Mouse (Mus musculus) gastrocnemius, postnatal 14 days (tissue): ENCODE results near the gene Hist1h2ad. TPM values are rescaled to one million over a fixed set of nuclear protein-coding genes. Genes with fewer than 3 reads are reported as not detected.
"Not testable (repeated sequence)": the region's sequence is repeated elsewhere in the genome, so short reads cannot be mapped to it uniquely, and the experiment has no call there.

Experiments
- DNase-seq: peaks from one replicate; pipeline ENCODE4 v3.0.0; 2021; ENCODE audit warnings: mixed read lengths
- intact Hi-C: fragments of 180-260 bp; cut with DNase I; formaldehyde crosslinking; loops from one replicate; pipeline ENCODE4 v1.15.1; 2025; ENCODE audit warnings: low total_unique reads
- long read RNA-seq, 2 experiments: library from polyadenylated mRNA; stranded (forward); transcript quantifications; one replicate each; pipeline ENCODE4 v2.0.0; 2021
- total RNA-seq, 2 experiments: library from RNA; stranded (reverse); gene quantifications; 2 replicates each; pipeline ENCODE4 v1.2.3; 2021

Hist1h2ad gene
- 10 to 100 TPM; 13.9 to 14.8 TPM for total RNA-seq
- long read RNA-seq, experiment 1, result 0 reads
- long read RNA-seq, experiment 2, result 0 reads

- intact Hi-C loops, result not testable (repeated sequence)
- peak; percentile 86 for DNase-seq
Measured at GRCm38 (mm10) chr13:23573898-23574524, at the start of gene Hist1h2ad, which contains the start of gene Hist1h2bf. Gene Hist1h2ad, plus strand, starts transcription at chr13:23574381. Gene Hist1h2bf, minus strand, starts transcription at chr13:23574196.

- DNase-seq, result peak; percentile 70
- intact Hi-C loops, result loop anchor here (10.0 kb wide), 1 partner anchor 1500 kb away; no protein-coding TSS in a partner anchor
Measured at GRCm38 (mm10) chr13:23524654-23525053, 49.5 kb upstream of the Hist1h2ad start.

- intact Hi-C loops, result loop anchor here (10.0 kb wide), 1 partner anchor 1501 kb away; no protein-coding TSS in a partner anchor
Measured at GRCm38 (mm10) chr13:23525901-23526300, 48.3 kb upstream of the Hist1h2ad start.

GRCm38 (mm10) chr13:23526312-23526711 lies 47.9 kb upstream of the Hist1h2ad start:
- peak; percentile 81 for DNase-seq
- intact Hi-C loops, result loop anchor here (10.0 kb wide), 1 partner anchor 1502 kb away; no protein-coding TSS in a partner anchor

More at GRCm38 (mm10) chr13:23525901-23526300, 48.3 kb upstream of the Hist1h2ad start:
- no peak for DNase-seq

GRCm38 (mm10) chr13:23529005-23529404 lies 45.2 kb upstream of the Hist1h2ad start:
- intact Hi-C loops, result loop anchor here (10.0 kb wide), 1 partner anchor 1504 kb away; no protein-coding TSS in a partner anchor

GRCm38 (mm10) chr13:23529480-23530165 lies 44.6 kb upstream of the Hist1h2ad start:
- intact Hi-C loops, result loop anchor here (10.0 kb wide), 1 partner anchor 1505 kb away; no protein-coding TSS in a partner anchor
- DNase-seq, result no peak

More at GRCm38 (mm10) chr13:23529005-23529404, 45.2 kb upstream of the Hist1h2ad start:
- no peak for DNase-seq

GRCm38 (mm10) chr13:23530181-23530900 lies 43.8 kb upstream of the Hist1h2ad start:
- intact Hi-C loops, result no loop called here
- peak; percentile 28 for DNase-seq

- intact Hi-C loops, result no loop called here
- DNase-seq, result peak; percentile 91
Measured at GRCm38 (mm10) chr13:23530901-23531875, 43.0 kb upstream of the Hist1h2ad start, which contains the start of gene Hist1h4h. Gene Hist1h4h, plus strand, starts transcription at chr13:23531050.

GRCm38 (mm10) chr13:23532262-23533075 lies 41.7 kb upstream of the Hist1h2ad start:
- intact Hi-C loops, result no loop called here
- no peak for DNase-seq

GRCm38 (mm10) chr13:23533560-23534367 lies 40.4 kb upstream of the Hist1h2ad start, which contains the start of gene Hist1h2af:
Gene Hist1h2af, plus strand, starts transcription at chr13:23533906.
- intact Hi-C loops, result not testable (repeated sequence)
- peak; percentile 36 for DNase-seq

GRCm38 (mm10) chr13:23534368-23535131 lies 39.6 kb upstream of the Hist1h2ad start:
- intact Hi-C loops, result no loop called here

GRCm38 (mm10) chr13:23535137-23536075 lies 38.8 kb upstream of the Hist1h2ad start, which contains the start of gene Hist1h3g:
Gene Hist1h3g, plus strand, starts transcription at chr13:23535422.
- peak; percentile 76 for DNase-seq
- intact Hi-C loops, result not testable (repeated sequence)

More at GRCm38 (mm10) chr13:23534368-23535131, 39.6 kb upstream of the Hist1h2ad start:
- DNase-seq, result no peak

GRCm38 (mm10) chr13:23536076-23536822 lies 37.9 kb upstream of the Hist1h2ad start:
- DNase-seq, result no peak
- intact Hi-C loops, result no loop called here

GRCm38 (mm10) chr13:23537006-23537710 lies 37.0 kb upstream of the Hist1h2ad start:
- intact Hi-C loops, result no loop called here
- DNase-seq, result no peak
